Mouse (Mus musculus) kidney, postnatal 10 days (tissue): ENCODE data around the gene Slc45a2.

Experiments used
- DNase-seq: peaks from one replicate; pipeline ENCODE4 v3.0.0; 2021; ENCODE audit warnings: mixed read lengths

Gene Slc45a2

GRCm38 (mm10) chr15:11075726-11076361, 75.3 kb downstream of the Slc45a2 start:
- DNase-seq = no peak
